Mouse (Mus musculus): ENCODE results near the gene Kdm3a. TPM values are rescaled to one million over a fixed set of nuclear protein-coding genes. Genes with fewer than 3 reads are reported as not detected.

Kdm3a gene
- polyA plus RNA-seq, 1 experiment from 2014 or later, result 14.7 TPM

DNA sequence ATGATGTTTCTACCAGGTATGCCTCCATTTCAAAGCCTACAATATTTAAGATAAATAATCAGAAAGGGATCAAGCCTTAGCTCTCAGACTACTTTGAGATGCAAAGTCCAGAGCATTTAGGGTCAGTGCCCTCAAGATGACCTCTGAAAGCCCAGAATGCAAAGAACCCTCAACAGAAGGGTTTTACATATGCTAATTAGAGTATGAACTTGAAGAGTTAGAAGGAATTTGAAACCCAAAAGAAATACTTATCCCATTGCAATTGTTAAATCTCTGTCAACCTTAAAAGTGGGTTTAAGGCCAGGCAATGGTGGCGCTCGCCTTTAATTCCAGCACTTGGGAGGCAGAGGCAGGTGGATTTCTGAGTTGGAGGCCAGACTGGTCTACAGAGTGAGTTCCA, 6.8 kb downstream of the Kdm3a start:
- Histone ChIP-seq H3K9ac (no peak overlapping the region), H3K4me1 (replicated peaks) (peaks cover 12% of the 10 kb centered on the region), H3K36me3 (replicated peaks) (peaks cover 67% of the 10 kb centered on the region), H3K27ac (replicated peaks) (no peak overlapping the region), H3K4me2 (no peak overlapping the region), H3K4me3 (replicated peaks) (no peak overlapping the region), H3K9me3 (replicated peaks) (no peaks in the 10 kb centered on the region), H3K27me3 (no peaks in the 10 kb centered on the region)
- WGBS (ENCODE audit: insufficient replicate concordance), result 71% methylated on average over 2 of the region's 2 CpGs
- ATAC-seq (ENCODE audit: insufficient read depth), result no peak

DNA sequence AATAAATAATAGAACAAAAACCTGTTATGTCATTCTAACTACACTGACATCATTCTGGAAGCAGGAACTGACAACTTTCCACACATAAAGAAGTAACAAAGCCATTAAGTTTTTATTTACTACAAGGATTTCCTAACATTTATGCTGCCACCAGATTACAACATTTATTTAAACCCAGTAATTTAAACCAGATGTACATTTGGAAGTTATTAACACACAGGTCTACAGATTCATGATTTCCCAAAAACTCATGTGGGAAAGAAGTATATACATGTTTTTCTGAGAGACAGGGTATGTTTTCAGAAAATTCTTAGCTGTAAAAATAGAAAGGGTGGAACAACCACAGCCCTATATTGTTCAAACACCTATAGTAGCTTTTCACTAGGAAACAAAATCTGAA, 8.1 kb downstream of the Kdm3a start:
- Histone ChIP-seq H3K4me3 (replicated peaks) (no peak overlapping the region), H3K27ac (replicated peaks) (no peak overlapping the region), H3K9ac (no peak overlapping the region), H3K27me3 (no peaks in the 10 kb centered on the region), H3K4me2 (no peak overlapping the region), H3K36me3 (replicated peaks) (peaks cover 68% of the 10 kb centered on the region), H3K4me1 (replicated peaks) (peaks cover 3% of the 10 kb centered on the region; the same call in 1 of the 2 replicates), H3K9me3 (replicated peaks) (no peaks in the 10 kb centered on the region)
- ATAC-seq (ENCODE audit: insufficient read depth), result no peak

DNA sequence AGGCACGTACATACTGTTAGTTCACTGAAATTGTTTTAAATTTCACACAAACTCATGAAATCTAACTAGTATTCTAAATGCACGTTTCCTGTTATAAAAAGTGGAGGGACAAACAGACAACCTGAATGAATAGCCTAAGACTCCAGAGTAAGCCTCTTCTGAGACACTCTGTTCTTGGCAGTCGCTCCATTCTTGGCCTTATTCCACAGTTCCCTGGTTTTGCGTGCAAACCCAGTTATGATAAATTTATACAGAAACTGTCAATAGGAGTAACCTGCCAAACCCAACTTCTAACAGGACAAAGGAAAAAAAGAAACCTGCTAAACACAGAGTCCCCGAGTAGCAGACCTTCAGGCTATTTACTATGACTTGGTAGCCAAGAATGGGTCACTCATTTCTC, 10.8 kb downstream of the Kdm3a start:
- H3K9ac ChIP-seq, result no peak overlapping the region
- no peaks in the 10 kb centered on the region for H3K9me3 ChIP-seq (replicated peaks)
- no peak overlapping the region for H3K27ac ChIP-seq (replicated peaks)
- peaks cover 76% of the 10 kb centered on the region for H3K36me3 ChIP-seq (replicated peaks)
- H3K4me3 ChIP-seq (replicated peaks), result no peak overlapping the region
- H3K4me1 ChIP-seq (replicated peaks), result no peaks in the 10 kb centered on the region
- ATAC-seq (ENCODE audit: insufficient read depth), result no peak
- no peaks in the 10 kb centered on the region for H3K27me3 ChIP-seq
- H3K4me2 ChIP-seq, result no peak overlapping the region
- WGBS (ENCODE audit: insufficient replicate concordance), result 84% methylated on average over 5 of the region's 5 CpGs

DNA sequence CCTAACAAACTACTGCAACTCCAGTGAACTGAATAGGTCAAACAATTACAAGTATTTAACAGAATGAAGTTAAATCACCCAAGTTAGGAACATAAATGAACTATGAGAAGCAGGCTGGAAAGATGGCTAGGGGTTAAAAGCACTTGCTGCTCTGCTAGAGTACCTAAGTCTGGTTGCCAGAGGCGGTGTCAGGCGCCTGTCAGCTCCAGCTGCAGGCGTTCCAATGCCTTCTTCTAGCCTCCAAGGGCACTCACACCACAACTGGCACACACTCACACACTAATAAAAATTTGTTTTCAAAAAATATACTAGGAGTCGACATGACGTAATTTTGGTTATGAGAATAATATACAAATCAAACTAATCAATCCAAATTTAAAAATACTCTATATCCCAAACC, 11.2 kb downstream of the Kdm3a start:
- Histone ChIP-seq H3K4me1 (replicated peaks) (no peaks in the 10 kb centered on the region), H3K27ac (replicated peaks) (no peak overlapping the region), H3K9me3 (replicated peaks) (no peaks in the 10 kb centered on the region), H3K4me3 (replicated peaks) (no peak overlapping the region), H3K4me2 (no peak overlapping the region), H3K27me3 (no peaks in the 10 kb centered on the region), H3K36me3 (replicated peaks) (peaks cover 76% of the 10 kb centered on the region), H3K9ac (no peak overlapping the region)
- WGBS (ENCODE audit: insufficient replicate concordance), result 87% methylated on average over 5 of the region's 5 CpGs
- ATAC-seq (ENCODE audit: insufficient read depth), result no peak

DNA sequence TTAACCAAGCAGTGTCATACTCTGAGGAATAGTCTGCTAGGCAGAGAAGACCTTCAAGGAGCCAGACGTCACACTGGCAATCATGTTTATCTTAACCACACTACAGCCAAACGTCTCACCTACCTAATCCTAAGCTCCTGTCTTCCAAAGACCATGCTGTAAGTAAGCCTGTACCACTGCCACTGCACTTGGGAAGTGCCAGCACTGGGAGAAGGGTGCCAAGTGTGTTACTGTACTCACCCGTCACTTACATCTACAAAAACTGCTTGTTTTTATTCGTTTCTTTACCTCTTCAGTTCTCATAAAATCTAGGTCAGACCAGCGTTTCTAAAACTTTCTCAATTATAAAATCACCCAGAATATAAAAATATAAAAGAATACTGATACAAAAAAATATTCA, 15.8 kb downstream of the Kdm3a start:
- Histone ChIP-seq H3K4me1 (replicated peaks) (no peaks in the 10 kb centered on the region), H3K9me3 (replicated peaks) (no peaks in the 10 kb centered on the region), H3K4me2 (no peak overlapping the region), H3K27ac (replicated peaks) (no peak overlapping the region), H3K36me3 (replicated peaks) (peaks cover 74% of the 10 kb centered on the region), H3K4me3 (replicated peaks) (no peak overlapping the region), H3K9ac (no peak overlapping the region), H3K27me3 (no peaks in the 10 kb centered on the region)
- no peak for ATAC-seq (ENCODE audit: insufficient read depth)
- WGBS (ENCODE audit: insufficient replicate concordance), result 73% methylated on average over 5 of the region's 5 CpGs

DNA sequence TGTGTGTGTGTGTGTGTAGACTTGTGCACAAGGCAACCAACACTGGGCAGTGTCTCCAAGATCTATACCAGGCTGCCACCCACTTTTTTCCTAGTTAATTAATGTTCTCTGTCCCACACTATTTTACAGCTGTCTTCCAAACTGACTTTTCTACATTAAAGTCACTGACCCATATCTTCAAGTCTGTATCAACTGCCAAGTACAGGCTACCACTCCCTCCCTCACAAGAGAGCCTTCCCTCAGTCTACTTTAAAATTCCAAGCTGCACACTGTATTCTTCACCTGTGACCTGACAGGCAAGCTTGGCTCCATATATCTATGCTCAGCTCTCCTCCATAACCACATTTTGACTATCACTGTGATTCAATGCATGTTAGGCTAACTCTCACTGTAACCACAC, 19.6 kb downstream of the Kdm3a start:
- ATAC-seq (ENCODE audit: insufficient read depth), result no peak
- H3K4me2 ChIP-seq, result no peak overlapping the region
- no peaks in the 10 kb centered on the region for H3K27me3 ChIP-seq
- H3K36me3 ChIP-seq (replicated peaks), result peaks cover 70% of the 10 kb centered on the region
- H3K4me3 ChIP-seq (replicated peaks), result no peak overlapping the region
- H3K9me3 ChIP-seq (replicated peaks), result no peaks in the 10 kb centered on the region
- H3K27ac ChIP-seq (replicated peaks), result no peak overlapping the region
- H3K9ac ChIP-seq, result no peak overlapping the region
- H3K4me1 ChIP-seq (replicated peaks), result peaks cover 22% of the 10 kb centered on the region

DNA sequence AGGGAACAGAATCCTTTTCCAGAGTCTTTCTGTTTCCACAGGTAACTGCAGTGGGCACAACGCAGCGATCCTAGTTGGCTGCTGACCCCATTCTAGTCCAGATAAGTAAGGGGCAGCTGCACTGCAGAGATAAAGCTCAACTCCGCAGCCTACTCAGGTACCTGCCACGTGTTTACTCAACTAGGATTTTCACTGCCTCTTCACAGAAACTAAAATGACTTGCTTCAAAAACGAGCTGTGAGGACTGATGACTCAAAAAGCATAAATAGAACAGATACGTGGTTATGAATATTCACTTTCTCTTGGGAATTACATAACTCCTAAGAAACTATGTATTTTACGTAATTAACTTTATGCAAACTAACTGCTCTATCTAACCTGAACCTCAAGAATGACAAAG, 22.8 kb downstream of the Kdm3a start:
- WGBS (ENCODE audit: insufficient replicate concordance), result 35% methylated on average over 7 of the region's 7 CpGs
- Histone ChIP-seq H3K27ac (replicated peaks) (peak overlapping the region; percentile 72; the same call in 1 of the 2 replicates), H3K36me3 (replicated peaks) (peaks cover 66% of the 10 kb centered on the region), H3K4me2 (peak overlapping the region; percentile 47), H3K4me1 (replicated peaks) (peaks cover 24% of the 10 kb centered on the region), H3K9me3 (replicated peaks) (no peaks in the 10 kb centered on the region), H3K27me3 (no peaks in the 10 kb centered on the region), H3K4me3 (replicated peaks) (no peak overlapping the region), H3K9ac (no peak overlapping the region)
- peak; percentile 92 for ATAC-seq (ENCODE audit: insufficient read depth)

DNA sequence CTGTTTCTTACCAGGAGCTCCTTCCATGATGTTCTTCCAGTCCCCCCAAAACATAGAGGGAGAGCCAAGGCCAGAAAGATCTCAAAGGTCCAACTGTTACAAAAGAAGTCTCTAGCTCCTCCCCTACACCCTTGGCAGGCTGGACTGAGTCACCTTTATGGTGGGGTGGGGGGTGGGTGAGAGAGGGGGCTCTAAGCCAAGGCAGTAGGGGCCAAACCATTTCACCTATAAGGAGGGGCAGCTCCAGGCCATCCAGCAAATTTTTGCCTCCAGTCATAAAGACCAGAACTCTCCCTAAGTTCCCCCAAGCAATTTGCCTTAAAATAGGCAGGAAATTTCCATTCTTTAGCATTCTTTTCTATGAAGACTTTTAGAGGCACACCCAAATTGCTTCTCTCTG, 23.8 kb downstream of the Kdm3a start:
- H3K4me1 ChIP-seq (replicated peaks), result peaks cover 24% of the 10 kb centered on the region
- no peak for ATAC-seq (ENCODE audit: insufficient read depth)
- H3K27me3 ChIP-seq, result no peaks in the 10 kb centered on the region
- H3K36me3 ChIP-seq (replicated peaks), result peaks cover 72% of the 10 kb centered on the region
- no peak overlapping the region for H3K9ac ChIP-seq
- H3K4me3 ChIP-seq (replicated peaks), result no peak overlapping the region
- peak overlapping the region; percentile 41; the same call in 1 of the 2 replicates for H3K27ac ChIP-seq (replicated peaks)
- no peaks in the 10 kb centered on the region for H3K9me3 ChIP-seq (replicated peaks)
- no peak overlapping the region; the same call in 1 of the 2 replicates for H3K4me2 ChIP-seq

DNA sequence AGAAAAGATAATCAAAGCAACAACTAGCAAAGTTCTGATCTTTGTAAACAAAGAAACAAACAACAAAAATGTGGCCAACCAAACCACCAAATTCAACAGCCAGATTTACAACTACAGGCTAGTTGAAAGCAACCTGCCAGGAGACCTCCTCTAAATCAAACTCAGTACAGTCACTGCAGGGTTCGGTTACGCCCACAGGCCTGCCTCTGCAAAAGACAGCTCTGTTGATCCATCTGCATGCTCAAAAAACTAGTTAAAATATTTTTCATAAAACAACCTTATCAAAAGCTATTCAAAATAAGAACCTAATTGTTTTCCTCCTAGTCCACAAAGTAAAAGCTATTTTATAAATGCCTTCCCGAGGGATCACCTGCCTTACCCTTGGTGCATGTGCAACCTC, 25.0 kb downstream of the Kdm3a start:
- 79% methylated on average over 3 of the region's 3 CpGs for WGBS (ENCODE audit: insufficient replicate concordance)
- Histone ChIP-seq H3K36me3 (replicated peaks) (peaks cover 73% of the 10 kb centered on the region), H3K4me3 (replicated peaks) (no peak overlapping the region), H3K9me3 (replicated peaks) (no peaks in the 10 kb centered on the region), H3K27me3 (no peaks in the 10 kb centered on the region), H3K4me1 (replicated peaks) (peaks cover 24% of the 10 kb centered on the region), H3K27ac (replicated peaks) (no peak overlapping the region), H3K4me2 (no peak overlapping the region), H3K9ac (no peak overlapping the region)
- no peak for ATAC-seq (ENCODE audit: insufficient read depth)

DNA sequence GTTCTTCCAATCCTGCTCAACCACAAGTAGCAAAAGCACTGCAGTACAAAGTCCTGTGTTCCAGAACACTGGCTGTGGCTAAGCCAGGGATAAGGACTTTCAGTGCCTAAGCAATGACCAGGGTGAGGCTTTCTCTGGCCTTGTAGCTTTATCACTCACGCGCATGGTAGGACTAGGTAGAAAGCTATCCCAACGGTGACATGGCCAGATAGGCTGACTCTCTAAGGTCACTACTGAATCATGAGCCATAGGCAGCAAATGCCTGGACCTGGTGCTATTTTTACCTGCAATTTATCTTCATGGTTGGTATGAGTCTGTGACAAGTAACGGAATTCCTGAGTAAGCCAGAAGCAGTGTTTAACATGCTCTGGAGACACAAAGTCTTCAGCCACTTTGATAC, 42.6 kb downstream of the Kdm3a start:
- WGBS (ENCODE audit: insufficient replicate concordance), result 84% methylated on average over 4 of the region's 4 CpGs
- H3K4me3 ChIP-seq (replicated peaks), result no peak overlapping the region
- H3K4me2 ChIP-seq, result no peak overlapping the region
- H3K36me3 ChIP-seq (replicated peaks), result peaks cover 89% of the 10 kb centered on the region
- H3K9ac ChIP-seq, result no peak overlapping the region
- no peaks in the 10 kb centered on the region for H3K27me3 ChIP-seq
- H3K4me1 ChIP-seq (replicated peaks), result no peaks in the 10 kb centered on the region
- H3K27ac ChIP-seq (replicated peaks), result no peak overlapping the region
- H3K9me3 ChIP-seq (replicated peaks), result no peaks in the 10 kb centered on the region
- no peak for ATAC-seq (ENCODE audit: insufficient read depth)

DNA sequence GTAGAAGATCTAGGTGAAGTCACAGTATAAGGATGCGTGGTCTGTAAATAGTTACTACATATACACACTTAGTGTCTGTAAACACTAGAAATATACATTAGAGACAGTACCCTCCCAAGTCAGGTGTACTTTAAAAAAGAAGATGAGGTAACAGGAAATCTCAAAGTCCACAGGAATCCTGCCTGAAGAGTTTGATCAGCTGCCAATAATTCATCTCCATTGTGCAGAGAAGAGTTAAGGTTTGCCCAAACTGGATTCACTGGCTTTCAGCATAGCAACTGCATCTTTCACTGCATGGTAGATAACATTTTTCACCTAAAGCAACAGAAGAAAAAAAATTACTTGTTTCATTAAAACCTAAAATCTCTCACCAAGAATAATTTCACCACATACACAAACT, 43.4 kb downstream of the Kdm3a start:
- no peak overlapping the region for H3K27ac ChIP-seq (replicated peaks)
- H3K9ac ChIP-seq, result no peak overlapping the region
- no peaks in the 10 kb centered on the region for H3K9me3 ChIP-seq (replicated peaks)
- no peaks in the 10 kb centered on the region for H3K27me3 ChIP-seq
- 89% methylated on average over 1 of the region's 1 CpGs for WGBS (ENCODE audit: insufficient replicate concordance)
- no peak overlapping the region for H3K4me3 ChIP-seq (replicated peaks)
- no peaks in the 10 kb centered on the region for H3K4me1 ChIP-seq (replicated peaks)
- H3K36me3 ChIP-seq (replicated peaks), result peaks cover 81% of the 10 kb centered on the region
- H3K4me2 ChIP-seq, result no peak overlapping the region
- ATAC-seq (ENCODE audit: insufficient read depth), result no peak

DNA sequence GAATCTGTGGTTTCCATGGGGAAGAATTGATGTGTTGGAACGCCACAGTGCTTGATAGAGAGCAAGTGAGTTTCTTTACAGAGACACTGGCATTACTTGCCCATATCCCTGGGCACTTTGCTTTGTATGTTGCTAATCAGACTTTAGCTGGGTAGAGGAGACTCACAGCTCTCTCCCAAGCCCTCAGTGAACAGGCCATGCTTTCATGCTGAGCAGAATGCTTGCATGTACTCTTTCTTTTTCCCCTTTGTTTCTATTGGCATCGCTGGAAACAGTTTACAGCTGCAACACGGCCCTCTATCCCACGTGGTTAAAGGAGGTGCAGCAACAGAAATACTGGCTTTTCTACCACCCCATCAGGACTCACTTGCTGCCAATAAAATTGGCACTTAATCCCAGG, 49.6 kb downstream of the Kdm3a start:
- no peak overlapping the region for H3K4me2 ChIP-seq
- no peak for ATAC-seq (ENCODE audit: insufficient read depth)
- H3K9ac ChIP-seq, result no peak overlapping the region
- no peaks in the 10 kb centered on the region for H3K4me1 ChIP-seq (replicated peaks)
- H3K36me3 ChIP-seq (replicated peaks), result peaks cover 61% of the 10 kb centered on the region
- WGBS (ENCODE audit: insufficient replicate concordance), result 75% methylated on average over 4 of the region's 4 CpGs
- no peak overlapping the region for H3K27ac ChIP-seq (replicated peaks)
- H3K4me3 ChIP-seq (replicated peaks), result no peak overlapping the region
- H3K27me3 ChIP-seq, result no peaks in the 10 kb centered on the region
- H3K9me3 ChIP-seq (replicated peaks), result no peaks in the 10 kb centered on the region
